Mouse (Mus musculus): ENCODE data around the gene Cep97.
"Not testable (repeated sequence)": the region's sequence is repeated elsewhere in the genome, so short reads cannot be mapped to it uniquely, and the experiment has no call there.

Cep97 gene

GRCm38 (mm10) chr16:55890346-55891136, 44.1 kb downstream of the Cep97 start:
- no peak for DNase-seq (ENCODE audit: low spot score in 2 of 2)

DNA sequence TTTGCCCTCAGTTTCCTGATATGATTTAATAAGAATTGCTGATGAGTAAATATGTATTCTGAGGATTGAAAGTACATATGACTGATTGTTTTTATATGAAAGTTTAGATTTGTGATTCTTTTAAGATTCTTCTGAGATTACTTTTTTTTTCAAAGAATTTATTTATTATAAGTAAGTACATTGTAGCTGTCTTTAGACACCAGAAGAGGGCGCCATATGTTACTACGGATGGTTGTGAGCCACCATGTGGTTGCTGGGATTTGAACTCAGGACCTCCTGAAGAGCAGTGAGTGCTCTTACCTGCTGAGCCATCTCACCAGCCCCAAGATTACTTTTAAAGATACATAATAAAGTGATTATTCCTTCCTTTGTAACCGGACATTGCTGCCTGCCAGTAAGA, 45.2 kb downstream of the Cep97 start:
- no peak for DNase-seq (ENCODE audit: low spot score in 2 of 2)

DNA sequence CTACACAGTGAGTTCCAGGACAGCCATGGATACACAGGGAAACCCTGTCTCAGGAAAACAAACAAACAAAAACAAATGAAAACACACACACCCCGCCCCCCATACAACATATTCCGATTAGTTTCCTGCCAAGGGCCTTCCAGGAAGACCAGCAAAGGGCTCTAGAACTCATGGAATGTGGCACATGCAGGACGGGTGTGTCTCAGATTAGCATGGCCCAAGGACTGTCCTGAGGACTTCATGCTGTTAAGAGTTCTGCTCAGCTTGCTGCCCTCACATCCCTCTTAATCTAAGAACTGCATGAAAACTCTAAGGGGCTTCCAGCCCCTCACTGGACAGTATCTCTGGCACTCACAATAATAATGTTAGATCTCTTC, 46.1 kb downstream of the Cep97 start:
- DNase-seq (ENCODE audit: low spot score in 2 of 2), result no peak

DNA sequence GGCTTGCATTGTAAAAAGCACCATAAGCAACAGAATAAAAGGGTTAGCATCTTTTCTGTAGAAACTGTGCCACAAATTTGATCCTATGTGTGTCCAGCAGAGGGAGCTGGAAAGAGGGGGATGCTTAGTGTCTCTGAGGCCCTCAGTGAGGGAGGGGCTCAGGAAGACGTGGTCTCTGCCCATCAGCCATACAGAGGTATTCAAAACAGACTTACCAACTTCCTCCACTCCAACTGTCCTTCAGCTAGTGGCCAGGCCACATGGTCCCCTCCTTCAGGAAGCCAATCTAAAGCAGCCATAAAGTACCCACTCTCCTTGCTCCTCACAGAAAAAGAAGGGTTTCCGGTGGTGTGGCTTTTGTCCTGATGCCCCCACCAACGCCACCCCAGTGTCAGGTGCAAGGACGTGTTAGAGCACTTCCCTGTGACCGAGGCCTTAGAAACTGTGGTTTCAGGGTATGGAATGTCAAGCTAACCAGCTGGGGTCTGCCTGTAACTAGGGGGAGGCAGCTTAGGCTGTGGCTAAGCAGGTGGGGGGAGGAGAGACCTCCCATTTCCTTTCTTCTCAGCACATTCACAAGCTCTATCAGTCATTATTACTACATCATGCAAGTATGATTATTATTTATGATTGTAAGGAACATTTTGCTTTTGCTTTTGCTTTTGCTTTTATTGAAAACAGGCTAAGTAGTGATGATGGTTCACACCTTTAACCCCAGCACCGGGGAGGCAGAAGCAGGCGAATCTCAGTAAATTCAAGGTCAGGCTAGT, 46.7 kb downstream of the Cep97 start:
- DNase-seq (ENCODE audit: low spot score in 2 of 2), result no peak

GRCm38 (mm10) chr16:55884246-55884645, 50.4 kb downstream of the Cep97 start:
- no peak for DNase-seq (ENCODE audit: low spot score in 2 of 2)

DNA sequence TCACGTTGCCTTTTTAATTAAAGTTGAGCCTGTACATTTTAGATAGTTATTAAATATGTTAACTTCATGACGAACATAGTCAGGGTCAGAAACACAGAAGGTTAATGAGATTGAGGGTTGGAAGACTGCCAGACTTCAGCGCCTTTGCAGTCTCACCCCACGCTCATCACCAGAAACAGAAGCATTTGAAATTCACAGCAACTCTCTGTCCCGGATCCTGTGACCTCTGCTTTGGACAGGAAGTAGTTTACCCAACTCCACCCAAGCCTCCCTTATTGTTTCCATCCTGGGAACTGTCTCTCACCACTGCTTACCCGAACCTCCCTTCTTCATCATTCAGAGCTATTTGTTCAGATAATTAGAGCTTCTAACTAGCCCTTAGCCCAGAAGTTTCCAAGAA, 58.6 kb downstream of the Cep97 start:
- DNase-seq (ENCODE audit: low spot score in 2 of 2), result no peak

DNA sequence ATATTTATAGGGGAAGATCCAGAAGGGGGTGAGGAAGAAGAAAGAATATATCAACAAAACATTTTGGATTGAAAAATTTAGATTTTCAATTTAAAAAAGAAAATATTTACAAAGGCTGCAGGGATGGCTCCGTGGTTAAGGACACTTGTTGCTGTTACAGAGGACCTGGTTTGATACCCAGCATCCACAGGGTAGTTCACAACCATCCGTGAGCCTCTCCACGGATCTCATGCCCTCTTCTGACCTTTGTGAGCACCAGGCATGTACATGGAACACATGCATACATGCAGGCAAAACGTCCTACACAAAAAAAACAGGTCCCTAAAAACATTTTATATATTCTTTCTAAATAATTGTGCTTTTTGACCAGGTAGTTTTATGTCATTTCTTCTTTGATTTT, 70.8 kb downstream of the Cep97 start:
- DNase-seq (ENCODE audit: low spot score in 2 of 2), result no peak

DNA sequence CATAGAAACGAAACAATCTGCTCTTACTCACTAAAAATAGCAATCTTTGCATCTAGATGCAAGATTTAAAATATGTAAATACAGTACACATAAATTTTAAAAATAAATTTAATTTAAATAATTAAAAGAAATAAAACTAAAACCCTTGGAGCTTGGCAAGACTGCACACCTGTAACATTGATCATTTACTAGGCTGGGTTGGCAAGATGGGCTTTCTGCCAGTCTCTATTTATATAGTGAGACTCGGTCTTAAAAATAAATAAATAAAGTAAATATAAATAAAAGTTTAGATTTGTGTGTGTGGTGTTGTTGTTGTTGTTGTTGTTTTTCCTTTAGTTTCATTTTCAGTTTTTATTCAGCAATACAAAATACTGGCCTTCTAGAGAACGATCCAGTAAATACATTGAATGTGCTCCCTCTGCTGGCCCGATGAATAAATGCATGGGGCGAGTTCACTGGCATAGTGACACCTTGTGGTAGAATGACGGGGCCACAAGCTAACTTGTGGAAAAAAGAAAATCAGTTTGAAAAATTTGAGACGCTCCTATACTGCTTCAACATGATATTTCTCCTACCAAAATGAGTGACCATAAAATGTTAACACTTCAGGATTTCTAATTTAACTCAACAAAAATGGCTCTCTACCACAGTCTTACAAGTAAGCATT, 71.4 kb downstream of the Cep97 start:
- DNase-seq (ENCODE audit: low spot score in 2 of 2), result peak; percentile 80 to 82

DNA sequence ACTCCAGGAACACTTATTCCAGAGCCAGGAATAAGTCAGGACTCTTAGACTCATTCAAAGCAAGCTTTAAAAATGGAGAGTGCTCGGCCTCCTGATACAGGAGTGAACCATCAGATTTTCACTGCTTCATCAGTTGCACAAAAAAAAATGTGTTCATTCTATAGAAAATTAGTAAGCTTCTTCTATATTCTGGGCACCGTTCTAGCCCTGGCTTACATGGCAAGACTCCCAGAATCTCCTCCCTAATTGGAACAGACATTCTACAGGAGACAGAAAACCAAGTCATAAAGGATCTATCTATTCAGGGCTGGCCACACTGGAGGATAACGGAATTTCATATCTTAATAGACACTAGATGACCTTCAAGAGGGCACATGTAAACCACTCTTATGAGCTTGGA, 73.6 kb downstream of the Cep97 start:
- peak; percentile 40 to 58 for DNase-seq (ENCODE audit: low spot score in 2 of 2)

- DNase-seq (ENCODE audit: low spot score in 2 of 2), result not testable (repeated sequence)
These were observed 75.2 kb downstream of the Cep97 start for GRCm38 (mm10) chr16:55859421-55859820.

GRCm38 (mm10) chr16:55858465-55858864, 76.2 kb downstream of the Cep97 start:
- DNase-seq (ENCODE audit: low spot score in 2 of 2), result peak; percentile 61 to 76

- peak; percentile 76 to 90 for DNase-seq (ENCODE audit: low spot score in 2 of 2)
These were observed 81.5 kb downstream of the Cep97 start for GRCm38 (mm10) chr16:55852943-55853727.

- DNase-seq (ENCODE audit: low spot score in 2 of 2), result no peak
These were observed 82.1 kb downstream of the Cep97 start for GRCm38 (mm10) chr16:55852515-55852914.

DNA sequence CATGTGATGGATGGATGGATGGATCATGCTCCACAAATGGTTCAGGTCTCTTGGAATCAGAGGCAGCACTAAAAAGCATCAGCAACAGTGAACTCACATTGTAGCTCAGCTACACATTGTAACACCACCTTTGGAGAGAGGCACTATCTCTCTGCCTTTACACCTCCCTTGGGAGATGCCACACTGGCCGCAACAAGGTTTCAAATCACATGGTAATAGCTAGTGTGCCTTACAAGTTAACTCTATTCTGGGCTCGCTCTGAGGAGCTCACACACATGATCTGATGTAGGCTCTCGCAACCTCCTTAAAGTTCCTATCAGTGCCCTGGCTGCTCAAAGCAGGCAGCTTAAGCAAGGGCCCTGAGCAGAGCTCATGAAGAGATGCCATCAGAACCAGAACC, 84.2 kb downstream of the Cep97 start:
- DNase-seq (ENCODE audit: low spot score in 2 of 2), result no peak

Data from right cerebral cortex, postnatal 10 days (tissue).